In the genomic region with DNA sequence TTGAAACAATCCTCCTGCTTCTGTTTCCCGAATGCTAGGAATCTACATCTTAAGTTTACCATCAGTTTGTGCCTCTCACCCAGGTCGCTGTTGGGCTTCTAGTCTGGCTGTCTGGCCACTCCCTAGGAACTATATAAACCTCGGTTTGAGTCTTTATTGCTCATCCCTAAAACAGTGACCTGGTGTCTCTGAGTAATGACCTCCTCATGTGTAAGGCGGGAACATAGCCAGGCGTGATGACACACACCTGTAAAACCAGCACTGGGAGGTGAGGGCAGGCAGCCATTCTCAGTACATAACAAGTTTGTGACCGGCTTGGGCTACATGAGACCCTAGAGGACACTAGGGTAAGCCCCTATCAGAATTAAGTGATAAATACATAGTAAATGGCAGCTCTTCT, we compare ENCODE assay signal across 8 mouse cellular contexts. TPM values are rescaled to one million over a fixed set of nuclear protein-coding genes. Genes with fewer than 3 reads are reported as not detected.
DNase-seq lines count a peak whose midpoint lies in the region; ATAC-seq and TF ChIP-seq lines count a peak whose summit lies in the region.

No protein-coding gene starts in this region.

- 0 out of 2 replicates have a peak overlapping the region, but pooled peaks have one; percentile 72 for H3K9ac ChIP-seq in kidney, embryonic 15.5 days
- no peak overlapping the region for H3K9ac ChIP-seq in embryonic facial prominence, embryonic 13.5 days
- H3K9ac ChIP-seq in intestine, embryonic 14.5 days (ENCODE audit: low read length), result peak overlapping the region; percentile 83; the same call in 1 of the 2 replicates
- H3K9ac ChIP-seq in midbrain, postnatal 0 days (replicated peaks; ENCODE audit: low read length, poor library complexity, severe bottlenecking), result no peak overlapping the region

- ATAC-seq in kidney, embryonic 15.5 days (replicated peaks; ENCODE audit: low FRiP score), result no peak
- no peak for ATAC-seq in embryonic facial prominence, embryonic 13.5 days (ENCODE audit: insufficient number of reproducible peaks, insufficient read depth, low FRiP score, low TSS enrichment, low read depth)
- ATAC-seq in intestine, embryonic 14.5 days (replicated peaks; ENCODE audit: low FRiP score, low TSS enrichment, low read depth), result no peak
- ATAC-seq in midbrain, postnatal 0 days (ENCODE audit: low FRiP score), result no peak

- H3K27ac ChIP-seq in kidney, embryonic 15.5 days, result peak overlapping the region; percentile 93
- no peak overlapping the region for H3K27ac ChIP-seq in embryonic facial prominence, embryonic 13.5 days
- H3K27ac ChIP-seq in intestine, embryonic 14.5 days (ENCODE audit: low read depth), result no peak overlapping the region
- peak overlapping the region; percentile 77; the same call in 1 of the 2 replicates for H3K27ac ChIP-seq in midbrain, postnatal 0 days (ENCODE audit: low read depth, low read length)

- no peaks in the 10 kb centered on the region for H3K27me3 ChIP-seq in kidney, embryonic 15.5 days
- H3K27me3 ChIP-seq in embryonic facial prominence, embryonic 13.5 days, result no peaks in the 10 kb centered on the region
- H3K27me3 ChIP-seq in intestine, embryonic 14.5 days (replicated peaks; ENCODE audit: control insufficient read depth, insufficient read depth, low read length), result no peaks in the 10 kb centered on the region
- no peaks in the 10 kb centered on the region for H3K27me3 ChIP-seq in midbrain, postnatal 0 days (ENCODE audit: insufficient read depth, low read length)

- H3K36me3 ChIP-seq in kidney, embryonic 15.5 days, result peaks cover 23% of the 10 kb centered on the region
- H3K36me3 ChIP-seq in embryonic facial prominence, embryonic 13.5 days, result peaks cover 23% of the 10 kb centered on the region
- H3K36me3 ChIP-seq in intestine, embryonic 14.5 days (ENCODE audit: control insufficient read depth, insufficient read depth, low read length), result peaks cover 22% of the 10 kb centered on the region
- peaks cover 9% of the 10 kb centered on the region for H3K36me3 ChIP-seq in midbrain, postnatal 0 days (ENCODE audit: insufficient read depth, low read length)

- TF ChIP-seq CTCF in midbrain, postnatal 0 days (IDR thresholded peaks at IDR 0.05), result no peak

- H3K4me1 ChIP-seq in kidney, embryonic 15.5 days, result peaks cover 59% of the 10 kb centered on the region
- peaks cover 21% of the 10 kb centered on the region for H3K4me1 ChIP-seq in embryonic facial prominence, embryonic 13.5 days
- peaks cover 15% of the 10 kb centered on the region for H3K4me1 ChIP-seq in intestine, embryonic 14.5 days (replicated peaks; ENCODE audit: control insufficient read depth, insufficient read depth, low read length)
- H3K4me1 ChIP-seq in midbrain, postnatal 0 days (ENCODE audit: insufficient read depth, low read length), result peaks cover 6% of the 10 kb centered on the region; the same call in 1 of the 2 replicates

- WGBS in kidney, embryonic 15.5 days, result 56% methylated on average over 6 of the region's 6 CpGs
- 69% methylated on average over 6 of the region's 6 CpGs for whole genome bisulfite sequencing in embryonic facial prominence, embryonic 13.5 days
- 65% methylated on average over 6 of the region's 6 CpGs for WGBS in intestine, embryonic 14.5 days
- 76% methylated on average over 6 of the region's 6 CpGs for WGBS in midbrain, postnatal 0 days

- H3K9me3 ChIP-seq in kidney, embryonic 15.5 days (replicated peaks), result no peaks in the 10 kb centered on the region
- H3K9me3 ChIP-seq in embryonic facial prominence, embryonic 13.5 days, result no peaks in the 10 kb centered on the region
- H3K9me3 ChIP-seq in intestine, embryonic 14.5 days (ENCODE audit: control insufficient read depth, low read length), result no peaks in the 10 kb centered on the region
- no peaks in the 10 kb centered on the region for H3K9me3 ChIP-seq in midbrain, postnatal 0 days (ENCODE audit: low read length)

- peak overlapping the region; percentile 77; the same call in 1 of the 2 replicates for H3K4me3 ChIP-seq in kidney, embryonic 15.5 days (replicated peaks)
- H3K4me3 ChIP-seq in embryonic facial prominence, embryonic 13.5 days, result peak overlapping the region; percentile 81; the same call in 1 of the 2 replicates
- H3K4me3 ChIP-seq in intestine, embryonic 14.5 days (ENCODE audit: low read depth, low read length), result peak overlapping the region; percentile 90; the same call in 1 of the 2 replicates
- H3K4me3 ChIP-seq in midbrain, postnatal 0 days (ENCODE audit: low read depth, low read length), result peak overlapping the region; percentile 75

- no peak for DNase-seq in kidney, postnatal 25 days
- no peak for DNase-seq in intestine, embryonic 14.5 days (ENCODE audit: low spot score)
- no peak for DNase-seq in midbrain, postnatal 0 days (ENCODE audit: low spot score)
- DNase-seq in gastrocnemius, postnatal 25 days, result no peak
- no peak for DNase-seq in spleen, postnatal 4 days (ENCODE audit: low spot score in 2 of 2)
- DNase-seq in spleen, adult 12 weeks (ENCODE audit: low spot score), result no peak

- peak overlapping the region; percentile 84 for H3K4me2 ChIP-seq in kidney, embryonic 15.5 days
- peak overlapping the region; percentile 80 for H3K4me2 ChIP-seq in embryonic facial prominence, embryonic 13.5 days
- H3K4me2 ChIP-seq in intestine, embryonic 14.5 days (ENCODE audit: low read length), result peak overlapping the region; percentile 83
- H3K4me2 ChIP-seq in midbrain, postnatal 0 days (ENCODE audit: low read depth, low read length, poor library complexity, severe bottlenecking), result peak overlapping the region; percentile 53

RNA-seq across cellular contexts. Expression of gene Capns1, which starts 3.1 kb away (rescaled TPM):
- 90.8 and 98.8 TPM in 2 replicates for polyA plus RNA-seq in kidney, embryonic 15.5 days (2015; fragmentation: Nextera tagmentation; extraction: Ambion mirVana)
- polyA plus RNA-seq in embryonic facial prominence, embryonic 13.5 days (2015; fragmentation: Nextera tagmentation; extraction: Ambion mirVana), result 92.0 and 110 TPM in 2 replicates
- polyA plus RNA-seq in intestine, embryonic 14.5 days (2014; fragmentation: Nextera tagmentation; extraction: Ambion mirVana), result 81.9 and 85.4 TPM in 2 replicates
- total RNA-seq in midbrain, postnatal 0 days (2014; rRNA removed), result 201 and 272 TPM in 2 replicates
- polyA plus RNA-seq in midbrain, postnatal 0 days (2015; fragmentation: Nextera tagmentation; extraction: Ambion mirVana), result 58.0 and 62.4 TPM in 2 replicates
- 100 to 1,000 TPM; 201 to 255 TPM for total RNA-seq in gastrocnemius, postnatal 25 days (2021)

RNA-seq across cellular contexts. Expression of gene Cox7a1, which starts 11.5 kb away (rescaled TPM):
- 11.1 and 11.7 TPM in 2 replicates for polyA plus RNA-seq in kidney, embryonic 15.5 days (2015; fragmentation: Nextera tagmentation; extraction: Ambion mirVana)
- 3.7 and 4.7 TPM in 2 replicates for polyA plus RNA-seq in embryonic facial prominence, embryonic 13.5 days (2015; fragmentation: Nextera tagmentation; extraction: Ambion mirVana)
- 5.8 and 11.3 TPM in 2 replicates for polyA plus RNA-seq in intestine, embryonic 14.5 days (2014; fragmentation: Nextera tagmentation; extraction: Ambion mirVana)
- total RNA-seq in midbrain, postnatal 0 days (2014; rRNA removed), result not detected in 2 replicates
- 7.3 and 8.8 TPM in 2 replicates for polyA plus RNA-seq in midbrain, postnatal 0 days (2015; fragmentation: Nextera tagmentation; extraction: Ambion mirVana)
- 1,000 to 10,000 TPM; 1,093 to 1,260 TPM for total RNA-seq in gastrocnemius, postnatal 25 days (2021)

RNA-seq across cellular contexts. Expression of gene Zfp146, which starts 25.9 kb away (rescaled TPM):
- 17.8 and 20.2 TPM in 2 replicates for polyA plus RNA-seq in kidney, embryonic 15.5 days (2015; fragmentation: Nextera tagmentation; extraction: Ambion mirVana)
- 23.7 and 24.2 TPM in 2 replicates for polyA plus RNA-seq in embryonic facial prominence, embryonic 13.5 days (2015; fragmentation: Nextera tagmentation; extraction: Ambion mirVana)
- polyA plus RNA-seq in intestine, embryonic 14.5 days (2014; fragmentation: Nextera tagmentation; extraction: Ambion mirVana), result 16.0 and 16.3 TPM in 2 replicates
- total RNA-seq in midbrain, postnatal 0 days (2014; rRNA removed), result 49.8 and 52.1 TPM in 2 replicates
- polyA plus RNA-seq in midbrain, postnatal 0 days (2015; fragmentation: Nextera tagmentation; extraction: Ambion mirVana), result 5.9 and 7.2 TPM in 2 replicates
- 10 to 100 TPM; 21.4 to 28.0 TPM for total RNA-seq in gastrocnemius, postnatal 25 days (2021)

RNA-seq across cellular contexts. Expression of gene Polr2i, which starts 36.3 kb away (rescaled TPM):
- 148 and 152 TPM in 2 replicates for polyA plus RNA-seq in kidney, embryonic 15.5 days (2015; fragmentation: Nextera tagmentation; extraction: Ambion mirVana)
- polyA plus RNA-seq in embryonic facial prominence, embryonic 13.5 days (2015; fragmentation: Nextera tagmentation; extraction: Ambion mirVana), result 180 and 201 TPM in 2 replicates
- polyA plus RNA-seq in intestine, embryonic 14.5 days (2014; fragmentation: Nextera tagmentation; extraction: Ambion mirVana), result 159 and 161 TPM in 2 replicates
- total RNA-seq in midbrain, postnatal 0 days (2014; rRNA removed), result 93.3 and 126 TPM in 2 replicates
- polyA plus RNA-seq in midbrain, postnatal 0 days (2015; fragmentation: Nextera tagmentation; extraction: Ambion mirVana), result 190 and 196 TPM in 2 replicates
- total RNA-seq in gastrocnemius, postnatal 25 days (2021), result 10 to 100 TPM; 50.8 to 58.9 TPM

RNA-seq across cellular contexts. Expression of gene Tbcb, which starts 36.6 kb away (rescaled TPM):
- 174 and 190 TPM in 2 replicates for polyA plus RNA-seq in kidney, embryonic 15.5 days (2015; fragmentation: Nextera tagmentation; extraction: Ambion mirVana)
- polyA plus RNA-seq in embryonic facial prominence, embryonic 13.5 days (2015; fragmentation: Nextera tagmentation; extraction: Ambion mirVana), result 213 and 214 TPM in 2 replicates
- 147 and 157 TPM in 2 replicates for polyA plus RNA-seq in intestine, embryonic 14.5 days (2014; fragmentation: Nextera tagmentation; extraction: Ambion mirVana)
- 127 and 149 TPM in 2 replicates for total RNA-seq in midbrain, postnatal 0 days (2014; rRNA removed)
- polyA plus RNA-seq in midbrain, postnatal 0 days (2015; fragmentation: Nextera tagmentation; extraction: Ambion mirVana), result 483 and 527 TPM in 2 replicates
- total RNA-seq in gastrocnemius, postnatal 25 days (2021), result 10 to 100 TPM; 25.0 to 25.9 TPM

Comparison
In these comparisons a context has a peak if more than half of its experiments do, and no peak if none do; other contexts are left out.
1. H3K27ac ChIP-seq: peak in kidney, embryonic 15.5 days (single experiment) and midbrain, postnatal 0 days (single experiment); none in embryonic facial prominence, embryonic 13.5 days (single experiment) and intestine, embryonic 14.5 days (single experiment).
2. H3K9ac ChIP-seq: peak in kidney, embryonic 15.5 days (single experiment) and intestine, embryonic 14.5 days (single experiment); none in embryonic facial prominence, embryonic 13.5 days (single experiment) and midbrain, postnatal 0 days (single experiment).
3. Peak in every context shown above with its lines, with median percentiles within 50 percentile points of each other: H3K4me2 ChIP-seq and H3K4me3 ChIP-seq.